Mouse (Mus musculus) frontal cortex, postnatal 36 days (tissue): Measurements from ENCODE around the gene Atg16l2.

Experiments
- DNase-seq, 2 experiments: peaks; one replicate each; pipeline ENCODE4 v3.0.0; 2022; ENCODE audit warnings: low spot score in 2 of 2

Atg16l2 gene

DNA sequence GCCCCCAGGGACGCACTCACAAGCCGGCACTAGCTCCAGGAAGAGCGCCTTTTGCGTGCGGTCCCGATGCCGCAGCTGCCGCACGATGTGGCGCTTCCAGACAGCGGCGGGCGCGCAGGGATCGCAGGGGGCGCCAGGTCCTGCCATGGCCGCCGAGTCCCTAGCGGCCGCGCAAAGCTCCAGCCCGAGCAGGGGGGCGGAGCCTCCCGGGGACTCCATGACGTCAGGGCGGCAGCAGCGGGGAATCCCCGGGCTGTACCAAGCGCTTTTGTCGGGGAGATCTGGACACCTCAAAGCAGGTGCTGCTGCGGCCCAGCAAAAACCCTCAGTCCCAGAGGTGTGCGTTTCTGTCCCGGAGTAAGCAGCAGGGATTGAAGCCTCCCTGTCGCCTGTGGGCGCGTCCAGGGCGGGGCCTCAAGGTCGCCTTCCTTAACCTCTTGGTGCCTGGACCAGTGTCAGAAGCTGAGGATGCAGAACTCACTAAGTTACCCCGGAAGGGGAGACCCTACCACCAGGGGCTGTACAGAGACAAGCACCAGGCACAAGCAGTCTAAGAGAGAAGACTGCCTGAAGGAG lies at the start of gene Atg16l2:
Gene Atg16l2 (minus strand): TSS at position 371 of the 576 bp plus-strand sequence.
- DNase-seq, result peak; percentile 91 to 93

DNA sequence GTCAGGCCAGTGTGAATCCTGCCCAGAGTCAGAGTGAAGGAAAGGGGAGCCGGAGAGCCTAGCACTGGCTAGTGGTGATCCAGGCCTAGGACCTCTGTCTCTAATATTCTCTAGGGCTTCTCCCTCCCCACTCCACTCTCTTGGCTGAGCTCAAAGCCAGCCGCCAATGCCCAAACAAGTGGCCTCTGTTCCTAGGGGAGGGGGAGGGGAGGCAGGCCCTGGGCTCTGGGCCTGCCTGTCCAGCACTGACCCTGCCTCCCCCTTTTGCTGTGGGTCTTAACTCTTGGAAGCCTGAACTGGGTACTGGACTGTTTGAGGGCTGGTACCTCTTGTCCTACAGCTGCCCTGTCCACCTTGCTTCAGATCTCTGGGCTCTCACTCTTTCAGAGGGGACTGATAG lies 47.8 kb upstream of the Atg16l2 start:
- peak in 1 of 2 experiments; percentile 56 for DNase-seq

DNA sequence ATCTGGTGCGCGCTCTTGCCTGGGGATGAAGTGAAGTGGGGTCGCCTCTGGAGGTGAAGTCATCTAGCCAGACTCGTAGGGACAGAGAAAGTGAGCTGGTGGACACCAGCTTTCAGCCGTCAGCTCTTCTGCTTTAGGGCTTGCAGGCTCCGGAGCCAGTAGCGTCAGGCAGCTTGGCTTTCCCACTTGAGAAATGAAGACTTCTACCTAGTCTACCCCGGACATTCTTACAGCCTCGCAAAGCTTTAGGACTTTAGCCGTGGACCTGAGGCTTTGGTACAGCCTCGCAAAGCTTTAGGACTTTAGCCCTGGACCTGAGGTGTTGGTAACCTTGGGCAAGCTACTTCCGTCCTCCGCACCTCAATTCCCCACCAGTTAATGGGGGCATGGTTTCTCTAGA lies 46.3 kb upstream of the Atg16l2 start:
- DNase-seq, result no peak

DNA sequence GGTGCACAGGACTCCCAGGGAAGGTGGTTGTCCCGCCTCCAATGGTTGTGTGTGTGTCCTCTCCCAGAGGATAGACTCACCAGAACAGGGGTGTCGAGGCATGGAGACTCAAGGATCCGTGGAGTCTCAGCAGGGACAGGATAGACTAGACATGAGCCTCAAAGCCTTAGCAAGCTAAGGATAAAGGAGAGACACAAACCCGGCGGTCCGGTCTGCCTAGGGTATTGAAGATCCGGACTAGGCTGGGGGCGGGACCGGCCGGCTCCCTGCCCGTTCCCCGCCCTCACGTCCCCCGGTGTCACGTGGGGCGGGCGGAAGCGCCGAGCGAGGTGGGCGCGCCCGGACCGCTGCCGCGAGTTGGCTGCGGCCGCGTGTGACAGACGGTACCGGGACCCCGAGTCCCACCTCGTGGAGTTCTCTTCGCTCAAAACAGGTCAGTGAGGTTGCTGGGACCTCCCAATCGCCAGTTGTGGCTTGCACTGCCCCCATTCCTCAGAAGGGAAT lies 45.8 kb upstream of the Atg16l2 start, which contains the start of gene Arap1:
Gene Arap1 (plus strand): TSS at position 301 of the 504 bp plus-strand sequence.
- peak in 1 of 2 experiments; percentile 35 for DNase-seq

DNA sequence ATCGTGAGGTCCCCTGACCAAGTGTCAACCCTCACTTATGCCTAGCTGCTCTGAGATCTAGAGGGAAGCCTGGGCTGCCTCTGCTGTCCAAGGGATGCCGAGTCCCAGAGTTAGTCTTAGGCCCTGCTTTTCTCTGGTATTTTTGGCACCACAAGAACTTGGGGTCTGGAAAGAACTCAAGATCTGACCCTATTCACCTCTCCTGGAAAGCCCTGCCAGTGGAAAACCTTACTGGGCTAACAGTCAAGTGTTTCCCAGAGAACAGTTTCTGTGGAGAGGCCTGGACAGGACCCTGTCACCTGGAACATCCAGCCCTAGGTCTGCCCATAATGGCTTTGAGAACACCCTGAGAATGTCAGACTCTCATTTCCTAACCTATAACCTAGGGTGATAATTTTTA lies 44.9 kb upstream of the Atg16l2 start:
- no peak for DNase-seq

DNA sequence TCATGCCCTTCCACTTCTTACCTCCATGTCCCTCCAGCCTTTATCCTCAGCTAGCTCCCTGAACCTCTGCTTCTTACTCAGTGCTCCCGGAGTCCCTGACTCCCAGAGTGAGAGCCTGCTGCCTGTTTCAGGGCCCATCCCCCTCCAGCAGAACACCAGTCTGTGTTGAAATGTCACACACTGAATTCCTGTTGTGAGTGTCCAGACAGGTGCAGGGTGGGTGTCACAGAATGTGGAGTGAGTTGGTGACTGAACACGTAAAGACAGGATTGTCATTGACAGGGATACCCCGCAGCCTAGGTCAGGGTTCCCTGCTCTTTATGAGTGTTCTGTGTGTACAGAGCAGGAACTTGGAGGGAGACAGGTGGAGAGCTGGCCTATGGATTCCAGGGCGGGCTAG lies 42.8 kb upstream of the Atg16l2 start:
- DNase-seq, result no peak

DNA sequence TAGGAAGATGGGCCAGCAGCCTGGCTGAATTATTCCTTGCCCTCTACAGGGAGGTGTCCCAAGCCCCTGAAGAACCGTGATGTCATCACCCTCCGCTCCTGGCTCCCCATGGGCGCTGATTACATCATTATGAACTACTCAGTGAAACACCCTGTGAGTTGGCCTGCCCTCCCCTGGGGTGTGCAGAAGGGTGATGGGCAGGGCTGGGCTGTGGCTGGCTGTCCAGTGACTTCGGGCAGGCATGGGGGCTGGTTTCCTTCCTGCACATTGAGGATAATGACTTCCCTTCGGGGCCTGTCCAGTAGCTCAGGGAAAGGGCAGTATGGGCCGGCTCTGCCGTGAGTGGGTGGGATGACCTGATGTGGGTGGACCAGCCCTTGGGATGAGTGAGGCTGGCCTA lies 41.1 kb upstream of the Atg16l2 start:
- DNase-seq, result no peak

DNA sequence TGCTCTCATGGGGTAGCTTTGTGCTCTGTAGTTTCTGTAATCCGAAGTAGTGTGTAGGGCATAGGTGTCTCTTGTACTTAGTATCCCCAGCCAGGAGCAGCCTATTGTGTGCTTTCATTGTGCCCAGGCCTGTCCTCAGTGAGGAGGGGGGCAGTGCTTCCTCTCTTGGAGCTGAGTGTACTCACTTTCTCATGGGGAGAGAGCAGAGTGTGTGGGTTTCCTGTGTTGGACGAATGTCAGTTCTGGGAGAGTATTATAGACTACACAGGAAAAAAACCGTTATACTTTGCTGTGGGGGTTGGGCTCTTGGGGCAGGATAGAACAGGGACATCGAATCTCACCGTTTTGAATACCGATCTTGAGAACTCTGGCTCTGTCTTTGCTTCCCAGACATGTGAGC lies 39.4 kb upstream of the Atg16l2 start:
- DNase-seq, result no peak

DNA sequence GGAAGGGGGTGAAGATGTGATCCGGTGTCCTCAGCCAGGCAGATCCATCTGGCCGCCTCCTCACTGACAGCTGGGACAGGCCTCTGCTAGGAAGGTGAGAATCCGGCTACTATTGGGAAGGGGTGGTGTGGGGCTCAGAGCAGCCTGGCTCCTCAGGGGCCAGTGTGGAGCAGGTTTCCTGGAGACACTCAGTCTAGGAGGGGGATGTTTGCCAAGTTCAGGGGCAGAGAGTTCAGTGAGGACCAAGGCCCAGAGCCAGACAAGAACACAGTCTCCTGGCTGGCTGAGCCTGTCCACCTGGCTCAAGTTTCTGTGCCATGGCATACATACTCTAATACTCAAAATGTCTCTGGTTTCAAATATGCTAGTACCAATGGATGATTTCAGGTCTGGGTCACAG lies 35.4 kb upstream of the Atg16l2 start:
- DNase-seq, result no peak

DNA sequence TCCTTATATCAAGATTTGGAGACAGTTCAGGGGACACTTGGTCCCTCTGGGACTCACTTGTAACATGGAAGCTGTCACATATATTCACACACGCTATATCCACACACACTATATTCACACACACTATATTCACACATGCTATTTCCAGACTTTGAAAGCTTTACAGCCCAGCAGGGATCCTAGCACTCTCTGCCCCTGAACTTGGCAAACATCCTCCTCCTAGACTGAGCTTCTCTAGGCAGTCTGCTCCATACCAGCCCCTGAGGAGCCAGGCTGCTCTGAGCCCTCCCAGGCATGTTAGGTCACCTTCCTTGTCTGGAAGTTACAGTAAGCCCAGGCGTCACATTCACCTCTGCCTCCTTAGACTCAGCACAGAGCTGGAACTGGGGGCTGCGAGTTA lies 34.6 kb upstream of the Atg16l2 start:
- no peak for DNase-seq

DNA sequence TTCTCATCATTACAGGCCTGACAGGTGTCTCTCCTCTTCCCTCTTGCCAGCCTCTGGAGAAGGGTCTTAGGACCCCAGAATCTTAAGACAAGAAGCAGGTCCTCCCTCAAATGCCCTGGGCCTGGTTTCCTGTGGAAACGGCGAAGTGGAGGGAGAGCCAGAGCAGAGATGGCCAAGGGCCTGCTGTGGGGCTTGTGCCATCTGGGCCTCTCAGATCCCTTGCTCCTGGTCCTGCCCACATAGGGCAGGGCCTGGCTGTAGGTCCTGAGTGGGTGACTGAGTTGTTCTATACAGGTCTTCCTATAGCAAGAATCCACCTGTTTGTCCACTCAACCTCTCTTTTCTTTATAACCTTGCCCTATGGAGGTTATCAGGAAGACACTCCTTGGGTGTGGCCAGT lies 33.2 kb upstream of the Atg16l2 start:
- no peak for DNase-seq

DNA sequence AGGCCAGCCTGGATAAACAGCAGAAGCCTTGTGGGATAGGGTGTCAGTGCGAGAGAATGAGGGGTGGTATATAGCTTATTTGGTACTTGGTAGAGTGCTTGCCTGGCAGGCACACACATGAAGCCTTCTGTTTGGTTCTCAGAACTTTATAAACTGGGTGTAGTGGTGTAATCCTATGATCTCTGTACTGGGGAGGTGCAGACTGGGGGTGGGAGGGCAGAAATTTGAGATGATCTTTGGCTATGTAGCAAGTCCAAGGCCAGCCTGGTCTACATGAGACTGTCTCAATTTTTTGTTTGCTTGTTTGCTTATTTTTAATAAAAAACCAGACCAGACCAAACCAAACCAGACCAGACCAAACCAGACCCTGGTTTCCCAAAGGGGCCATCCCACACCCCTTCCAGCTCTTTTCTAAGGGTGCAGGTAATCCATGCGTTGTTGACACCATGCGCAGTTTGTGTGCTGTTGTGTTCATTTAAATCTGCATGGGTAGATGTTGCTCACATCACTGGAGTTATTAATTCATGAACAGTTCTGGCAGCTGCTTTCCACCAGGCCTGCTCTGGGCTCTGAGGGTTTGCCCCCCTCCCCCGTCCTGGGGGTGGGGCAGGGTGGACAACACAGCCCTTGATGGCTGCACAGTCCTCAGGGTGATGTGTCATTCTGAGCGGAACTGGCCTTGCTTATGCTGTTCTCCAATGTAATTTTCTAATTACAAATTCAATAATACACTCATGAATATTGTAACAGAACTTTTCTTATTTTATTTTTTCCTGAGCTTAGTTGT lies 30.2 kb upstream of the Atg16l2 start:
- no peak for DNase-seq

DNA sequence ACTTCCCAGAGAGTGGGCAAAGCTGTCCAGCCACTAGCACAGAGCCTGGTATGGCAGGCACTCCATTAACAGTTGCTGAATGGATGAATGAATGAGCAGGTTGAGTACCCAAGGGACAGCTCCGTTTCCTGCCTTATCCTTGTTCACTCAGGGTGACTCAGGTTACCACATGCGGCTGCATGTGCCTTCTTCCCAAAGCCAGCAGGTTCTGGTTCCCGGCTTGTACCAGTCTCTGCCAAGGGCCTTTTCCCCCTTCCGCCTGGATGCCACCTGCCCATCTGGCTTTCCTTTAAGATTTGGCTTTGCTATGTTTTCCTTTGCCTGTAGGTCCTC lies 28.8 kb upstream of the Atg16l2 start:
- DNase-seq, result no peak

DNA sequence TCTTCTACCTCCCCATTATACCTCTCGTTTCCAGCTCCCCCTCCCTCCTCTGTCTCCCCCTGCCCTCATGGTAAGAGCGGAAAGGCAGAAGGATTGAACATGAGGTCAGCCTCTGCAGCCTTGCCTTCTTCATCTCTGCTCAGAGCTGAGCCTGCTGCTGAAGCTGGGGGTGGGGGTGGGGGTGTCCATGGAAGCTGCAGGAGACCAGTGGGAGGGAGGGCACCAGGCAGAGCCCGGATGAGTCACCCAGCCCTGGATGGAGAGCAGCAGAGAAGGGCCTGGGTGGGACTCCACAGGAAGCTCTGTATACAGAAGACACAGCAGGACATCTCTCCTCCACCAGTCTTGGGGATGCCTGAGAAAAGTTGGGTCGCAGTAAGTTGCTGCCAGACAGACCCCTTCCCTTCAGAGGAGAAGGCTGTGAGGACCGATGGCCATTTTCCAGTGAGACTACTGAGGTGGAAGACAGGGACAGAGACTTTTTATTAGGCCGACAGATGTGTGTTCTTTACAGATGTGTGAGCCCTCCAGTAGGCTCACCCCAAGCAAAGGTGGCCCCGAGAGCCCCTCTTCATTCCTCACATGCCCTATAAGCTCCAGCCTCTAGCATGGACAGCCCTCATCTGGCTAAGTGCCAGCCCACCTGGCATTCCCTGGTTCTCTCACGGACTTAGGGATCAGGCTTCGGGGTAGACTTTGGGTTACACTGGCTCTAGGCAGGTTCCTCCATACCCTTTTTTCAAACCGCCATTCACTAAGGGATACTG lies 28.2 kb upstream of the Atg16l2 start:
- DNase-seq, result no peak

DNA sequence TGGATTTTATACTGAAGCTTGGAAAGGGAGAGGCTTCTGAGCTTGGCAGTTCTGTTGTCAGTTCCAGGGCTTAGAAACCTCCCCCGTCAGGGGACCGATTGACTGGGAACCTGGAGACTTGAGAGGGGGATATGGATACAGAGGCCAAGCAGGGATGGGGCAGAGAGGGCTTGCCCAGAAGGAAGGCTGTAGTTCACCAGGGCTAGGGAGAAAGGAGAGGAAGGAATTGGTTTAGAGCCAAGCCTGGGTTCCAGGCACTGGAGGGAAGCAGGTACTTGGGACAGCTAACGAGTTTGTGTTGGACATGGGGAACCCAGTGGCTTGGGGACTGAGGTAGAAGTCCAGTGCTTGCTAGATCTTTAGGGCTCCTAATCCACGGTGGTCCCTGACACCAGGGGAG lies 27.6 kb upstream of the Atg16l2 start:
- no peak for DNase-seq

DNA sequence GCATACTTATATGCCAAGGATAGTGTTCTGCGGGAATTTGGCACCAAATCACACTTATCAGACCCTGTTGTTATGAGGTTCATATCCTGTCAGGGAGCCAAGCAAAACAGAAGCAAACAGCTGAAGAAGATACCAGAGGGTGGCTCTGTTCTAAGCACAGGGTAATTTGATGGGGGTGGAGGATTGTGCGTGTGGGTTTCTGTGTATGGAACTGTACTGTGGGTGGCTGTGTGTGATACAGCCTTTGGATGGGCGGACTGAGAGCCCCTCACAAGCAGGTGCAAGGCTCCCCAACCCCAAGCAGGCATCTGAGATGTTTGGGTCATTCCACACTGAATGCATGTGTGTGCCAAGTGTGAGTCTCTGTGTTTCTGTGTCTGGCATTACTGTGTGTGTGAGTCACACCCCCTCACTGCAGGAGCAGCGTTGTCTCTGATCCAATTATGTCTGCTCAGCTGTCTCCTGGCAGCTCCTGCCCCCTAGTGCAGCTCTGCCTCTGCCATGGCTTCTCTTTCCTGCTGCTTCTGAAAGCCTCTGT lies 26.6 kb upstream of the Atg16l2 start:
- peak; percentile 76 to 86 for DNase-seq

DNA sequence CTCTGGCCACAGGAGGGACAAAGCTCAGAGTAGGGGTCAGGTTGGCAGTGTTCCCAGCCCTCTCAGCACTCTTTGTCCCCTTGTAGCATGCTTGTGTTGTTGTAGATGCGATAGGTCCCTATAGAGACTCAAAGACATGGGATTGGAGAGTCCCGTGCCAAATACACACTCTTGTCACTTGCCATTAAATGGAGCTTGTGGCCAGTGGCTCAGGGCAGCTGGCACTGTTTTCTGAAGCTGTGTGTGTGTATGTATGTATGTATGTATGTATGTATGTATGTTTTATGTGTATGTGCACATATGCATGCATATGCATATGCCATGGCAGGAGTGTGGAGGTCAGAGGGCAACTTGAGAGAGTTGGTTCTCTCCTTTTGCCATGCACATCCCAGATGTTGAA lies 25.7 kb upstream of the Atg16l2 start:
- DNase-seq, result no peak

DNA sequence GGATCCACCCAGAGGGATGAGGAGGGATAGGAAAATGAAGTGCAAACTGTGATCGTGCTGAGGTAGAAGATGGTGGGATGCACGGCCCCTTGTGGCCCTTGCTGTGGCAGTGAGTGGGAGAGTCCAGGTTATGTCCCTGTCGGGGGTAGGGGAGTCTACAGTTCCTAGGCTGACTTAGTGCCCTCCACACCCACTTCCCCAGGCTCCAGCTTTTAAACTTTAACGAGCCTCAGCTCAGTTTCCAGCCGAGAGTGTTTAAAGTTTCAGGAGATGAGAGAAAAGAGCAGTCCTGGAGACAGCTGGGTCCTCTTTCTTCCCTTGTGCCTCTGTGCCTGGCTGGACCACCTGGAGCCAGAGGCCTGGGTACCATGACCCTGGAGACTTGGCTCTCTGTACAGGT lies 25.2 kb upstream of the Atg16l2 start:
- no peak for DNase-seq

DNA sequence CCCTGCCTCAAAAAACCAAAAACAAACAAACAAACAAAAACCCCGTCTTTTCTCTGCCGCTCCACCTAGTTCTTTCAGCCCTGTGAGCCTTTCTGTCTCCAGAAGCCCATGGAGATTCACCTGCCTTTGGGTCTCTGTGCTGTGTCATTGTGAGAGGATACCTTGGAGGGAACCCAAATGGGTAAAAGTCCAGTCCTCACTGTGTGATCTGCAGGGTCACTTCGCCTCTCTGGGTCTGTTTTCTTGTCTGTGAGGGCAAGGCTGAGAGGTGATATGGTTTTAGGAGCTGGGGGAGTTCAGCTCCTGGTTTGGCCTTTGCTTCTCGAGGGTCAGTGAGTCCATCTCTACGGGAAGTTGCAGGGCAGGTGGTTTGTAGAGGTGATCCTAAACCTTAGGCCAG lies 24.0 kb upstream of the Atg16l2 start:
- DNase-seq, result no peak

DNA sequence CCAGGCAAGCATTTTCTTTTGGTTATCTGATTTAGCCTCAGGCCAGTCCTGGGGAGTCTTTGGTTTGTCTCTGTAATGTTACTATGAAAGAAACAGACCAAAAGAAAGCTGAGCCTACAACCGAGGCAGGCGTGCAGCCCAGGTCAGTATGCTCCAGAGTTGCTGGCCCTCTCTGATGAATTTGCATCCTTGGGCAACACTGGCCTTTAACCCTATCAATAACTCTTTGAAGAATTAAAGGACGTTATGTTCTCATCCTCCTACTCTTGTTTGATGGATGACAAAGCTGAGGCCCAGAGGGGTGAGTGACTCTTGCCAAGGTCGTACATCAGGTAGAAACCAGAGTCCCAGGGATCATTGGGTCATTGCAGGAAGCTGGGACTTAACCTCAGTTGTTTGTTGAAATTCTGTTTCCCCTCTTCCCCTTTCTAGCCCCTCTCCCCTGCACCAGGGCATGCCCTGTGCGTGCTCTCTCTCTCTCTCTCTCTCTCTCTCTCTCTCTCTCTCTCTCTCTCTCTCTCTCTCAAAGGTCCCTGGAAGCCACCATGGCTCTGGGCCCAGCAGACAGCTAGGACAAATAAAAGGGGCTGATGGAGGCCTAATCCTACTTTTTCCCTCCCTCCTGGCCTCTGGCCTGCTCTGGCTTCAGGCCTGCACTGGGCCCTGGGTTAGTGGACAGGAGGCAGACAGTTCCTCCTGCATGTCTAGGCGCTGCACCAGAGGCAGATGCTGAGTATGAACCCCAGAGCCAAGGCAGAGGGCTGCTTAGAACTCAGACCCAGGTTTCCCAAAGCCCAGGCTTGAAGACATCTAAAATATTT lies 22.3 kb upstream of the Atg16l2 start:
- no peak for DNase-seq

DNA sequence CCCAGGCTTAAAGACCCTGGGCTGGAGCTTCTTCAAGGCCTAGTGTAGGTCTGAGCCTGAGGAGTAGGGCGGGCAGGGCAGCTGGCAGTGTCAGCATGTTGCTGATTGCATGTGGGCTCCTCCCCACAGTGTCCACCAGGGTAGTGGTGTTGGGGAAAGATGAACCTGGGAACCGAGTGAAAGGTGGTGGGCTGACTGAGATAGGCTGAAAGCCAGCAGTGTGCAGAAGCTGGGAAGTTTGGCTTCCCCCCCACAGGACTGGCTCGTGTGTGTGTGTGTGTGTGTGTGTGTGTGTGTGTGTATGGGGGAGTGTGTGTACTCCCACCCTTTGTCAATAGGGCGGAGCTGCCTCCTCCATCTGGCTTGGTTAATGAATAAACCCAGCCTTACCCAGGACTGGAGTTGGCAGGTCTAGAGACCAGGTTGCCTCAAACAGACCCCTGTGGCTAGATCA lies 21.1 kb upstream of the Atg16l2 start:
- no peak for DNase-seq
